Mouse (Mus musculus) CH12.LX (cell line): Measurements from ENCODE around the gene Rtp4. TPM values are rescaled to one million over a fixed set of nuclear protein-coding genes. Genes with fewer than 3 reads are reported as not detected.

Experiments used
- DNase-seq: peaks from one replicate; pipeline ENCODE4 v3.0.0-alpha.2; 2013; ENCODE audit errors: extremely low read depth
- H3K27ac ChIP-seq: 2 replicates; pipeline ENCODE4 v1.5.1; 2012; ENCODE audit warnings: low read depth, mild to moderate bottlenecking, control low read depth, moderate library complexity; ENCODE audit not compliant: insufficient read depth
- H3K27me3 ChIP-seq: replicated peaks from 2 replicates; pipeline ENCODE3; 2012; ENCODE audit warnings: inconsistent platforms
- H3K36me3 ChIP-seq, 2 experiments: replicated peaks in 1 of 2; 2 replicates each; pipeline versions ENCODE3 to v1.6.1; 2012; ENCODE audit warnings: inconsistent platforms in 1 of 2, low read length in 1 of 2, mild to moderate bottlenecking in 1 of 2, mixed read lengths in 1 of 2, moderate library complexity in 1 of 2; ENCODE audit not compliant: control insufficient read depth in 1 of 2, insufficient read depth in 1 of 2
- H3K4me1 ChIP-seq, 2 experiments: 2 replicates each; pipeline ENCODE4 v1.6.1; 2012; ENCODE audit warnings: inconsistent platforms in 1 of 2, moderate library complexity in 1 of 2; ENCODE audit not compliant: insufficient read depth in 2 of 2, control insufficient read depth in 1 of 2
- H3K4me2 ChIP-seq: 2 replicates; pipeline ENCODE4 v1.6.1; 2012; ENCODE audit warnings: low read depth, mild to moderate bottlenecking, control low read depth; ENCODE audit not compliant: poor library complexity, insufficient read depth, severe bottlenecking
- H3K4me3 ChIP-seq, 3 experiments: fragments of 150-350 bp in 1 of 3; sonication (generic) in 1 of 3; replicated peaks in 1 of 3; 2 replicates each; pipeline versions ENCODE3 to v1.5.1; 2011 to 2012; ENCODE audit warnings: low read depth in 2 of 3, low read length in 2 of 3, mild to moderate bottlenecking in 2 of 3, moderate library complexity in 2 of 3, control low read depth in 1 of 3, improper control_type of control experiment in 1 of 3, inconsistent platforms in 1 of 3, mixed read lengths in 1 of 3; ENCODE audit not compliant: poor library complexity in 1 of 3
- H3K79me2 ChIP-seq: replicated peaks from 2 replicates; pipeline ENCODE4 v1.6.1; 2012; ENCODE audit warnings: mild to moderate bottlenecking, moderate library complexity; ENCODE audit not compliant: control insufficient read depth, poor library complexity, insufficient read depth, severe bottlenecking; ENCODE audit errors: extremely low read depth
- H3K9ac ChIP-seq: 2 replicates; pipeline ENCODE4 v1.6.1; 2012; ENCODE audit warnings: low read depth, mild to moderate bottlenecking, control low read depth, moderate library complexity; ENCODE audit not compliant: insufficient read depth
- H3K9me3 ChIP-seq: replicated peaks from 2 replicates; pipeline ENCODE3; 2012; ENCODE audit warnings: low read length, inconsistent platforms, mixed read lengths
- CTCF ChIP-seq, 2 experiments: IDR thresholded peaks in 1 of 2; conservative IDR thresholded peaks in 1 of 2; 2 replicates each; pipeline ENCODE4 v1.5.1; 2011 to 2012; ENCODE audit warnings: low read depth in 2 of 2, low read length in 2 of 2, improper control_type of control experiment in 1 of 2, inconsistent platforms in 1 of 2, mild to moderate bottlenecking in 1 of 2, moderate library complexity in 1 of 2
- ELF1 ChIP-seq: IDR thresholded peaks from 2 replicates; pipeline ENCODE4 v1.6.1; 2014; ENCODE audit warnings: low read depth, mild to moderate bottlenecking, inconsistent platforms, low read length, improper control_type of control experiment
- EP300 ChIP-seq: IDR thresholded peaks from 2 replicates; pipeline ENCODE4 v1.6.1; 2011; ENCODE audit warnings: low read length, improper control_type of control experiment
- HCFC1 ChIP-seq: IDR thresholded peaks from 2 replicates; pipeline ENCODE4 v1.6.1; 2012; ENCODE audit warnings: low read depth, mild to moderate bottlenecking, inconsistent platforms, low read length, improper control_type of control experiment
- JUN ChIP-seq: IDR thresholded peaks from 2 replicates; pipeline ENCODE4 v1.6.1; 2011; ENCODE audit warnings: low read depth, mild to moderate bottlenecking, low read length, improper control_type of control experiment, moderate library complexity; ENCODE audit not compliant: insufficient read depth
- JUND ChIP-seq: conservative IDR thresholded peaks from 2 replicates; pipeline ENCODE4 v1.6.1; 2011; ENCODE audit warnings: low read depth, low read length, improper control_type of control experiment
- KAT2A ChIP-seq: IDR thresholded peaks from 2 replicates; pipeline ENCODE4 v1.6.1; 2012; ENCODE audit warnings: low read length, improper control_type of control experiment, inconsistent platforms; ENCODE audit not compliant: insufficient replicate concordance
- MAX ChIP-seq: IDR thresholded peaks from 2 replicates; pipeline ENCODE4 v1.6.1; 2011; ENCODE audit warnings: low read length, improper control_type of control experiment
- MXI1 ChIP-seq: IDR thresholded peaks from 2 replicates; pipeline ENCODE4 v1.6.1; 2011; ENCODE audit warnings: mild to moderate bottlenecking, low read depth, low read length, improper control_type of control experiment
- MYC ChIP-seq: IDR thresholded peaks from 2 replicates; pipeline ENCODE4 v1.6.1; 2011; ENCODE audit warnings: low read depth, mild to moderate bottlenecking, improper control_type of control experiment, low read length
- NRF1 ChIP-seq: IDR thresholded peaks from 2 replicates; pipeline ENCODE4 v1.6.1; 2014; ENCODE audit warnings: low read depth, mild to moderate bottlenecking, inconsistent platforms, low read length, improper control_type of control experiment, moderate library complexity
- PAX5 ChIP-seq: IDR thresholded peaks from 2 replicates; pipeline ENCODE4 v1.6.1; 2012; ENCODE audit warnings: low read length, inconsistent platforms, mixed read lengths
- POLR2A ChIP-seq: IDR thresholded peaks from 2 replicates; pipeline ENCODE4 v1.6.1; 2011; ENCODE audit warnings: low read depth, mild to moderate bottlenecking, improper control_type of control experiment, low read length
- SIN3A ChIP-seq: IDR thresholded peaks from 2 replicates; pipeline ENCODE4 v1.6.1; 2012; ENCODE audit warnings: low read length, improper control_type of control experiment, inconsistent platforms
- SMC3 ChIP-seq: IDR thresholded peaks from 2 replicates; pipeline ENCODE4 v1.6.1; 2011; ENCODE audit warnings: low read depth, low read length, improper control_type of control experiment
- TBP ChIP-seq: conservative IDR thresholded peaks from 2 replicates; pipeline ENCODE4 v1.6.1; 2011; ENCODE audit warnings: low read depth, low read length, improper control_type of control experiment
- TCF12 ChIP-seq: IDR thresholded peaks from 2 replicates; pipeline ENCODE4 v1.6.1; 2014; ENCODE audit warnings: low read depth, mild to moderate bottlenecking, inconsistent platforms, low read length, improper control_type of control experiment
- UBTF ChIP-seq: IDR thresholded peaks from 2 replicates; pipeline ENCODE4 v1.6.1; 2012; ENCODE audit warnings: low read depth, mild to moderate bottlenecking, inconsistent platforms, low read length, improper control_type of control experiment, moderate library complexity
- ZC3H11A ChIP-seq: IDR thresholded peaks from 2 replicates; pipeline ENCODE4 v1.6.1; 2012; ENCODE audit warnings: low read depth, mild to moderate bottlenecking, inconsistent platforms, low read length, improper control_type of control experiment
- dilution Hi-C: fragments of 300-500 bp; cut with MboI; formaldehyde crosslinking; loops from 2 replicates; pipeline ENCODE4 v1.14.3; 2020; ENCODE audit warnings: low sequenced_read_pairs; ENCODE audit not compliant: extremely low pct_unique_long_range_greater_than_20kb, extremely low pct_ligation_motif_present
- in situ Hi-C: fragments of 300-500 bp; cut with MboI; formaldehyde crosslinking; loops from 3 replicates; pipeline ENCODE4 v1.14.3; 2019; ENCODE audit warnings: low sequenced_read_pairs, low pct_ligation_motif_present, low pct_unique_long_range_greater_than_20kb, mixed read lengths
- polyA plus RNA-seq: library from polyadenylated mRNA; unstranded; fragments of >175 nt; gene quantifications from 2 replicates; pipeline ENCODE4 v1.2.1, GENCODE M21; 2012; ENCODE audit warnings: low read depth; ENCODE audit not compliant: insufficient read length
- total RNA-seq, 2 experiments: library from RNA; depleted of rRNA; stranded (reverse); fragments of 300-350 nt in 1 of 2; fragments of >200 nt in 1 of 2; gene quantifications; 2 replicates each; pipeline ENCODE4 v1.2.3; 2012 to 2014

Rtp4 gene
- total and polyA plus RNA-seq, 3 experiments, result 0.21 to 0.28 TPM; not detected in 1

GRCm38 (mm10) chr16:23591119-23592105 is 71.3 kb downstream of the Rtp4 start:
- dilution Hi-C loops, result no loop called here

GRCm38 (mm10) chr16:23592501-23592900 is 72.4 kb downstream of the Rtp4 start:
- in situ Hi-C loops, result no loop called here
- no peak for DNase-seq

More at GRCm38 (mm10) chr16:23591119-23592105, 71.3 kb downstream of the Rtp4 start:
- no peaks in the 10 kb centered on the region for H3K27me3 ChIP-seq
- in situ Hi-C loops, result no loop called here
- no peak for DNase-seq
- no peak for TF ChIP-seq CTCF (conservative IDR thresholded peaks at IDR 0.05 in 1 of 2, IDR thresholded peaks at IDR 0.05 in 1 of 2; ENCODE audit: low read depth in 2 of 2, low read length in 2 of 2)
- TF ChIP-seq MAX, result no peak
- no peak for TF ChIP-seq TCF12
- no peak for TF ChIP-seq NRF1
- no peak for TF ChIP-seq JUND
- no peak for TF ChIP-seq UBTF
- TF ChIP-seq EP300, result no peak
- no peak for TF ChIP-seq JUN
- TF ChIP-seq SIN3A, result no peak
- no peak for TF ChIP-seq ZC3H11A
- no peak overlapping the region for H3K27ac ChIP-seq
- H3K4me2 ChIP-seq, result no peak overlapping the region
- no peaks in the 10 kb centered on the region for H3K36me3 ChIP-seq
- H3K4me3 ChIP-seq, result no peak overlapping the region
- H3K9me3 ChIP-seq, result peaks cover 11% of the 10 kb centered on the region
- no peaks in the 10 kb centered on the region for H3K79me2 ChIP-seq
- H3K4me1 ChIP-seq, result no peaks in the 10 kb centered on the region
- H3K9ac ChIP-seq, result no peak overlapping the region

More at GRCm38 (mm10) chr16:23592501-23592900, 72.4 kb downstream of the Rtp4 start:
- dilution Hi-C loops, result no loop called here
- Histone ChIP-seq H3K4me3 (no peak overlapping the region), H3K27me3 (no peaks in the 10 kb centered on the region), H3K4me1 (no peaks in the 10 kb centered on the region), H3K27ac (no peak overlapping the region), H3K36me3 (no peaks in the 10 kb centered on the region), H3K4me2 (no peak overlapping the region), H3K79me2 (no peaks in the 10 kb centered on the region), H3K9ac (no peak overlapping the region), H3K9me3 (peaks cover 11% of the 10 kb centered on the region)
- no peak for TF ChIP-seq SIN3A
- TF ChIP-seq HCFC1, result no peak
- no peak for TF ChIP-seq TBP
- TF ChIP-seq NRF1, result no peak
- no peak for TF ChIP-seq ELF1
- TF ChIP-seq JUND, result no peak
- TF ChIP-seq MYC, result no peak
- no peak for TF ChIP-seq KAT2A
- no peak for TF ChIP-seq SMC3
- no peak for TF ChIP-seq POLR2A
- no peak for TF ChIP-seq PAX5
- TF ChIP-seq JUN, result no peak
- no peak for TF ChIP-seq MXI1
